Mouse (Mus musculus): Measurements from ENCODE around the gene B3galt4. TPM values are rescaled to one million over a fixed set of nuclear protein-coding genes. Genes with fewer than 3 reads are reported as not detected.
A peak's percentile ranks its signal among the peaks of the same experiment; 100 is the strongest.

B3galt4 gene
- polyA plus RNA-seq, 1 experiment from 2014 or later: 4.0 TPM

GRCm38 (mm10) chr17:33924577-33925283 is 26.6 kb downstream of the B3galt4 start:
- Histone ChIP-seq H3K4me3 (ENCODE audit: low read depth, low read length) (no peak overlapping the region), H3K9ac (ENCODE audit: low read length) (no peak overlapping the region), H3K27me3 (ENCODE audit: control insufficient read depth, insufficient read depth, low read length) (no peaks in the 10 kb centered on the region), H3K4me2 (ENCODE audit: low read depth, low read length, severe bottlenecking) (no peak overlapping the region), H3K4me1 (replicated peaks; ENCODE audit: control insufficient read depth, insufficient read depth, low read length) (peaks cover 5% of the 10 kb centered on the region; the same call in 1 of the 2 replicates), H3K9me3 (ENCODE audit: control insufficient read depth, low read length) (no peaks in the 10 kb centered on the region), H3K36me3 (ENCODE audit: control insufficient read depth, insufficient read depth, low read length) (no peaks in the 10 kb centered on the region), H3K27ac (ENCODE audit: low read depth, low read length) (no peak overlapping the region)
- ATAC-seq (replicated peaks; ENCODE audit: low FRiP score) (no peak), DNase-seq (ENCODE audit: low spot score) (no peak)
- WGBS: 85% methylated on average over 10 of the region's 10 CpGs

- WGBS: 89% methylated on average over 7 of the region's 7 CpGs
- no peak overlapping the region for H3K4me3 ChIP-seq (ENCODE audit: low read depth, low read length)
- ATAC-seq (replicated peaks; ENCODE audit: low FRiP score) (no peak), DNase-seq (ENCODE audit: low spot score) (no peak)
- H3K4me1 ChIP-seq (replicated peaks; ENCODE audit: control insufficient read depth, insufficient read depth, low read length): peaks cover 15% of the 10 kb centered on the region
- H3K27me3 ChIP-seq (ENCODE audit: control insufficient read depth, insufficient read depth, low read length): no peaks in the 10 kb centered on the region
- H3K9me3 ChIP-seq (ENCODE audit: control insufficient read depth, low read length): no peaks in the 10 kb centered on the region
- H3K9ac ChIP-seq (ENCODE audit: low read length): no peak overlapping the region
- no peak overlapping the region for H3K27ac ChIP-seq (ENCODE audit: low read depth, low read length)
- H3K4me2 ChIP-seq (ENCODE audit: low read depth, low read length, severe bottlenecking): no peak overlapping the region; the same call in 1 of the 2 replicates
- no peaks in the 10 kb centered on the region for H3K36me3 ChIP-seq (ENCODE audit: control insufficient read depth, insufficient read depth, low read length)
Observed at GRCm38 (mm10) chr17:33921361-33921760, 29.9 kb downstream of the B3galt4 start.

- Histone ChIP-seq H3K36me3 (ENCODE audit: control insufficient read depth, insufficient read depth, low read length) (no peaks in the 10 kb centered on the region), H3K27me3 (ENCODE audit: control insufficient read depth, insufficient read depth, low read length) (no peaks in the 10 kb centered on the region), H3K4me2 (ENCODE audit: low read depth, low read length, severe bottlenecking) (peak overlapping the region; percentile 89), H3K4me1 (replicated peaks; ENCODE audit: control insufficient read depth, insufficient read depth, low read length) (peaks cover 15% of the 10 kb centered on the region), H3K9me3 (ENCODE audit: control insufficient read depth, low read length) (no peaks in the 10 kb centered on the region), H3K4me3 (ENCODE audit: low read depth, low read length) (peak overlapping the region; percentile 47), H3K9ac (ENCODE audit: low read length) (peak overlapping the region; percentile 68), H3K27ac (ENCODE audit: low read depth, low read length) (peak overlapping the region; percentile 6; the same call in 1 of the 2 replicates)
- peak; percentile 89 for DNase-seq (ENCODE audit: low spot score)
- peak; percentile 50 for ATAC-seq (replicated peaks; ENCODE audit: low FRiP score)
- under 1% methylated on average over 36 of the region's 36 CpGs for WGBS
Observed at GRCm38 (mm10) chr17:33920282-33921097, 30.8 kb downstream of the B3galt4 start.

GRCm38 (mm10) chr17:33919351-33920281 is 31.7 kb downstream of the B3galt4 start:
- no peaks in the 10 kb centered on the region for H3K36me3 ChIP-seq (ENCODE audit: control insufficient read depth, insufficient read depth, low read length)
- peak overlapping the region; percentile 47 for H3K4me3 ChIP-seq (ENCODE audit: low read depth, low read length)
- whole genome bisulfite sequencing: under 1% methylated on average over 52 of the region's 52 CpGs
- H3K9me3 ChIP-seq (ENCODE audit: control insufficient read depth, low read length): no peaks in the 10 kb centered on the region
- peak overlapping the region; percentile 68 for H3K9ac ChIP-seq (ENCODE audit: low read length)
- DNase-seq (ENCODE audit: low spot score) (no peak), ATAC-seq (replicated peaks; ENCODE audit: low FRiP score) (no peak; the same call in 1 of the 2 replicates)
- H3K27ac ChIP-seq (ENCODE audit: low read depth, low read length): 0 out of 2 replicates have a peak overlapping the region, but pooled peaks have one; percentile 6
- peak overlapping the region; percentile 89 for H3K4me2 ChIP-seq (ENCODE audit: low read depth, low read length, severe bottlenecking)
- no peaks in the 10 kb centered on the region for H3K27me3 ChIP-seq (ENCODE audit: control insufficient read depth, insufficient read depth, low read length)
- H3K4me1 ChIP-seq (replicated peaks; ENCODE audit: control insufficient read depth, insufficient read depth, low read length): peaks cover 17% of the 10 kb centered on the region

- H3K27me3 ChIP-seq (ENCODE audit: control insufficient read depth, insufficient read depth, low read length): no peaks in the 10 kb centered on the region
- H3K4me2 ChIP-seq (ENCODE audit: low read depth, low read length, severe bottlenecking): peak overlapping the region; percentile 89
- peak overlapping the region; percentile 47 for H3K4me3 ChIP-seq (ENCODE audit: low read depth, low read length)
- peaks cover 17% of the 10 kb centered on the region for H3K4me1 ChIP-seq (replicated peaks; ENCODE audit: control insufficient read depth, insufficient read depth, low read length)
- 60% methylated on average over 37 of the region's 37 CpGs for whole genome bisulfite sequencing
- ATAC-seq (replicated peaks; ENCODE audit: low FRiP score) (no peak), DNase-seq (ENCODE audit: low spot score) (no peak)
- H3K27ac ChIP-seq (ENCODE audit: low read depth, low read length): no peak overlapping the region
- no peaks in the 10 kb centered on the region for H3K9me3 ChIP-seq (ENCODE audit: control insufficient read depth, low read length)
- peaks cover 5% of the 10 kb centered on the region for H3K36me3 ChIP-seq (ENCODE audit: control insufficient read depth, insufficient read depth, low read length)
- H3K9ac ChIP-seq (ENCODE audit: low read length): peak overlapping the region; percentile 68; the same call in 1 of the 2 replicates
Observed at GRCm38 (mm10) chr17:33918293-33919203, 32.7 kb downstream of the B3galt4 start.

- H3K27ac ChIP-seq (ENCODE audit: low read depth, low read length): no peak overlapping the region
Observed at GRCm38 (mm10) chr17:33917656-33918292, 33.5 kb downstream of the B3galt4 start.

GRCm38 (mm10) chr17:33916847-33917655 is 34.2 kb downstream of the B3galt4 start:
- H3K27ac ChIP-seq (ENCODE audit: low read depth, low read length): no peak overlapping the region
- H3K9ac ChIP-seq (ENCODE audit: low read length): no peak overlapping the region; the same call in 1 of the 2 replicates
- H3K36me3 ChIP-seq (ENCODE audit: control insufficient read depth, insufficient read depth, low read length): peaks cover 12% of the 10 kb centered on the region
- peaks cover 17% of the 10 kb centered on the region for H3K4me1 ChIP-seq (replicated peaks; ENCODE audit: control insufficient read depth, insufficient read depth, low read length)
- no peak for ATAC-seq (replicated peaks; ENCODE audit: low FRiP score)
- peak overlapping the region; percentile 62 for H3K4me2 ChIP-seq (ENCODE audit: low read depth, low read length, severe bottlenecking)
- no peaks in the 10 kb centered on the region for H3K27me3 ChIP-seq (ENCODE audit: control insufficient read depth, insufficient read depth, low read length)
- no peaks in the 10 kb centered on the region for H3K9me3 ChIP-seq (ENCODE audit: control insufficient read depth, low read length)
- DNase-seq (ENCODE audit: low spot score): no peak
- H3K4me3 ChIP-seq (ENCODE audit: low read depth, low read length): peak overlapping the region; percentile 58
- 75% methylated on average over 31 of the region's 31 CpGs for WGBS

More at GRCm38 (mm10) chr17:33917656-33918292, 33.5 kb downstream of the B3galt4 start:
- Histone ChIP-seq H3K36me3 (ENCODE audit: control insufficient read depth, insufficient read depth, low read length) (peaks cover 9% of the 10 kb centered on the region), H3K9ac (ENCODE audit: low read length) (no peak overlapping the region), H3K27me3 (ENCODE audit: control insufficient read depth, insufficient read depth, low read length) (no peaks in the 10 kb centered on the region), H3K4me2 (ENCODE audit: low read depth, low read length, severe bottlenecking) (no peak overlapping the region), H3K4me1 (replicated peaks; ENCODE audit: control insufficient read depth, insufficient read depth, low read length) (peaks cover 17% of the 10 kb centered on the region), H3K9me3 (ENCODE audit: control insufficient read depth, low read length) (no peaks in the 10 kb centered on the region), H3K4me3 (ENCODE audit: low read depth, low read length) (no peak overlapping the region)
- 85% methylated on average over 18 of the region's 18 CpGs for WGBS
- ATAC-seq (replicated peaks; ENCODE audit: low FRiP score) (no peak), DNase-seq (ENCODE audit: low spot score) (no peak)
